Mouse (Mus musculus) thymus, adult 18-20 months (tissue): ENCODE results near the gene Olfr1174-ps.

Source experiments
- DNase-seq, 2 experiments: peaks; one replicate each; pipeline ENCODE4 v3.0.0; 2022; ENCODE audit warnings: mixed read lengths in 2 of 2

Gene Olfr1174-ps

GRCm38 (mm10) chr2:88315035-88315434 is at the start of gene Olfr1174-ps:
TSS of gene Olfr1174-ps (minus strand) at chr2:88315135.
- DNase-seq = no peak

DNA sequence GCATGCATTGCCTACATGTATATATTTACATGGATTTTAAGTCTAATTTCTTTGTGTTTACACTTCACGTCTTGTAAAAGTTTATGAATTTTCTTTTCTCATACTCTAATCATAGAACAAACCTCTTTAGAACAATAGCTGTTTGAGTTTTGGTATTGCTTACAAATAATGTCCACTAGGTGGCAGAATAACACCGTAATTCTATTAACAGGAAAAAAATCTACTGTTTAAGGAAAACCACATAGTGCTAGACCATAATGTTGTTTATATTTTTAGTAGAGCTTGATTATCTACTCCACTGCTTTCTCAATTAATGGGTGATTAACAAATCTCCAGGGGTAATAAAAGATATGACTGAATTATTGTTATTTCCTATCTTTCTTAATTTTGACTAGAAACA is 41.4 kb upstream of the Olfr1174-ps start:
- no peak for DNase-seq

DNA sequence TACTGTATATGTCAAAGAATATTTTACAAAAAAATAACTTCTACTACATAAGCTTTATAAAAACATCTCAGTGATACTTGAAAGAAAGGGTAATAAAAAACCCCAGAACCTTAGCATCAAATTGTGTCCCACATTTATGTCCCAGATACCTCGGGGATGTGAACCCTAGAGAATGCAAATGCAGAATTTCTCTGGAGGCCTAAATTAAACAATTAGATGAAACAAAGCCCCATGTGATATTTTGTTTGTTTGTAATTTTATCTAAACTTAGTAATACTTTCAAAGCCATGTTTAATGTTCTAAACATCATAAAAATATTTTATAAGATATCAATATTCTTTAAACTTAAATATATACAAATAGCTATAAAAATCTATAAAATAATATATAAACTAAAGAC is 31.5 kb upstream of the Olfr1174-ps start, which contains the start of gene Olfr1177-ps:
Gene Olfr1177-ps (minus strand): TSS at position 101 of the 400 bp plus-strand sequence.
- no peak for DNase-seq

GRCm38 (mm10) chr2:88336421-88336820 is 21.5 kb upstream of the Olfr1174-ps start, which contains the start of gene Olfr1176:
TSS of gene Olfr1176 (plus strand) at chr2:88336721.
- no peak for DNase-seq

DNA sequence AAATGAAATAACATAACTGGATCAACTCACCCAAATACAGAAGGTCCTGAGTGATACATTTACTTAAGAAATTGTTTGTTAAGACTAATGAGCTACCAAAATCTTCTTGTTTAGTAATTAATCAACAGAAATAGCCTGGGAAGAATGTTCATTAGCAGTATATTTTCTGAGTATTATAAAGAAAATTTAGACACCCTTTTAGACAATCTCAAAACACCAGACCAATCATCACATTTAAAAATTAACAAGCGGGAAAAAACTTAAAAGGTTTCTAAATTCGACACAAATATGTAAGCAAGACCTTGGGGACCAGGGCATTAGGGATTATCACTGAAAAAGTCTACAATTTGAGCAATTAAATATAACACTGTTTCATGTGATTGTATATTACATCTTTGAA is 12.2 kb upstream of the Olfr1174-ps start, which contains the start of gene Olfr1175-ps:
Gene Olfr1175-ps (minus strand): TSS at position 101 of the 400 bp plus-strand sequence.
- DNase-seq = no peak

GRCm38 (mm10) chr2:88279775-88280174 is 35.2 kb downstream of the Olfr1174-ps start, which contains the start of gene Olfr1173:
TSS of gene Olfr1173 (minus strand) at chr2:88279875.
- no peak for DNase-seq
